Mouse (Mus musculus) left cerebral cortex, adult 11 months (tissue): ENCODE measurements around the gene Bicc1.

Experiments
- DNase-seq: peaks from one replicate; pipeline ENCODE4 v3.0.0; 2022; ENCODE audit warnings: low spot score

The Bicc1 gene

GRCm38 (mm10) chr10:71122480-71122879, 37.0 kb downstream of the Bicc1 start:
- no peak for DNase-seq

DNA sequence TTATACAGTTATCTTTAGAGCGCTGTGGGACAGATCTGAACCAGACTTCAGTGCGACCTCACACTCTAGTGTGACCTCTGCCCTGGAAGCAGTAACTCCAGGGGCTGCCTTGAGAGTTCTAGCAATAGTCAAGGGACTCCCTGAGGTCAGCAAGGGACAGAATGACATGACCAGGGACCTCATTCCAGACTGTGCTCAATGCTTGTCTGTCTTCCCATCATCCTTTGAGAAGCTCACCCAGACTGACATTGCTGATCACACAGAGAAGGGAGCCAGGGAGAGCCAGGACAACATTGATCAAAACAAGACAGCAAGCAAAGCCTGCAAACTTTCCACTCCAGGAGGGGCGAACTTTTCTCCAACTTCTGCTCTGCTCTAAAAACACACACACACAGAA, 38.7 kb downstream of the Bicc1 start:
- DNase-seq = no peak

DNA sequence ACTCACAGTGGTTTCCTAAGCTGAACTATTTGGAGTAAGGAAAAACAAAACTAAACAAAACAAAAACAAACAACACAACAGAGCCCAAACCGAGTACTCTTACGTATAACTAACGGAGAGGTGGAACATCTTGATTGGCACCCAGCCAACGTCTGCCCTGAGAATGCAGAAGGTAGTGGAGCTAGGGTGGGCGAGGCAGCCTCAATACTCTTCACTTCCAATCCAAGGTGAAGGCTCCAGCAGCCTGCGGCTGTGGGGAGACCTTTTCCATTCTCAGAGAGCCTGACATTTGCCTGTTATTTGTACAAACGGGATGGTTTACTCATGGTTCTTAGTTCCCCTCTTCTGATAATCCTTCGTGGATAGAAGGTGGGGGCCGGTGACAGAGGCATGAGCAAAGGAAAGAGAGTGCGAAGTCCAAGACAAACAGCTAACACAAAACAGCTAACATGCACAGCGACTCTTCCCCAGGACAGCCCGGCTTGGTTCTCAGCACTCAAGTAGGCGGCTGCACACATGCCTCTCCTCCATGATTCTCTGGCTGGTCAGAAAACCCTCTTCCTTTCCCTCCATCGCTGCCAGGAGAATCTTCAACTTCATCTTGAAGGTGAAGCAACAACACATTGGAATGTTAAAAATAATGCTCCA, 39.3 kb downstream of the Bicc1 start:
- DNase-seq = no peak

DNA sequence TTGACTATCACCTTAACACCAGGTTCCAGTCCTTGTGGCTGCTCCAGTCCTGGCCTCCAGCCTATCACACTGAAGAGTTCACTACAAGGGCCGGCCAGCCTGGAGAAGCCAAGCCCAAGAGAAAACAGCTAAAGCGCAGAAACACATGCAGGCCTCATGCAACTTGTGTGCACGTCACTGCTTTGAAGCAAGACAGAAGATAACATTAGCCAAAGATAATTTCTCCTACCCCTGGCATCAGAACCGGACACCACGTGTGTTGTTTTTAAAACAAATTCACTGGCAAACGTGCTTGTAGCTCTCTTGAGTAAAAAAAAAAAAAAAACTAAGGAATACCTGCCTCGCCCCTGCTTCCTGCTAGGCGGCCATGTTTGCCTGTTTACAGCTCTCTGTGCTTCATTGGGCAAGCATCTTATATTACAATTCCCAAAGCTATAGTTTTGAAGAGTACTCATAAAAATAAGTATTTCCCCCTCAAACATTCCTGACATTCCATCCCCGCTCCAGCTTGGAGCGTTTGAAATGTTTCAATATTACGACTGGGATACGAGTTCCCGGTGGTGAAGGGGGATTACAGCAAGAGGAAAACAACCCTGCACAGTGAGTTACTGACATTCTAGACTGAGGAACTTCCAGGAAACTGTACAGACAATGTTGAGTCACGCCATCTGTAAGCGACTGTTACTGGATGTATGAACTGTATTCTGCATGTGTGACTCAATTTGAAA, 40.2 kb downstream of the Bicc1 start:
- no peak for DNase-seq

DNA sequence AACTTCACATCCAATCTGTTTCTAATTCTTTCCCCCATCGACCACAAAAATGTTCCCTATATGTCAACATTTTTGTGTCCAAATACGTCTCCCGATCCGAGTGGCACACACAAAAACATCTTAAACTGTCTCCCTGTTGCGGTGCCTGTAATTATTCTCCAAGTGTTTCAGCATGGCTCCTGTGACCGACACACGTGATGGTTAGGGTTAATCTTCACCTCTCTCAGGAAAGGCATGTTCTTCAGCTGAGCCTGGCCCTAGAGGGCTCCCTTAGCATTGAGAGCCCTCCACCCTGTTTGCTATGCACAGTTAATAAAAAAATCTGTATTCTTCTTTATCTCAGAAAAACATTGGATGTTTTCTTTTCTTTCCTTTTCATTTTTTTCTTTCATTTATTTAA, 41.7 kb downstream of the Bicc1 start:
- no peak for DNase-seq

DNA sequence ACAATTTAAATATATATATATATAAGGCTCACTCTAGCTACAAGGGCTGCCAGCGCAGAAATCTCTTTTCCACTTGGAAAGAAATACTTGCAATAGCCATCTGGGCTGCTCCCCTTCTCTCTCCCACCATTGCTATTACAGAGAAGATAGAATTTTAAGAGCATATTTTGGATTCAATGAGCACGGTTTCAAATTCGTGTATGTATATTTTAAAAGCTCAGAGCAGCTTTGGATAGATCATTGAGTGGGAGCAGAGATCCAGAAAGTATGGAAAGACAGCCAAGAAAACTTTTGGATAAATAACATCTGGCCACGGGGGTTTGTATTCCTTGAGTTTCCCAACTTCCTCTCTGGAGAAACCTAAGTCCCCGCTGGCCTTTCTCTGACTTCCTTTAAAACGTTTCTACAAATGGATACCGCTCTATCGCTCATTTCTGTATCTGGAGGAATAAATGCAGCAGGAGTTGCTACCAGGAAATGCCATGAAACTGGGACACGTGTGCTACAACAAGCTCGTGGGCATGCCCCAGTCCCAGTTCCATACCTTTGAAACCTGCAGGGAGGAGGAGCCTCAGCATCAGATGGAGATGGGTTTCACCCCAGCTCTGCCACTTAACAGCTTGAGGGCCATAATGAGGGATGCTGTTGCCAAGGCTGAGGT, 45.1 kb downstream of the Bicc1 start:
- DNase-seq = no peak

DNA sequence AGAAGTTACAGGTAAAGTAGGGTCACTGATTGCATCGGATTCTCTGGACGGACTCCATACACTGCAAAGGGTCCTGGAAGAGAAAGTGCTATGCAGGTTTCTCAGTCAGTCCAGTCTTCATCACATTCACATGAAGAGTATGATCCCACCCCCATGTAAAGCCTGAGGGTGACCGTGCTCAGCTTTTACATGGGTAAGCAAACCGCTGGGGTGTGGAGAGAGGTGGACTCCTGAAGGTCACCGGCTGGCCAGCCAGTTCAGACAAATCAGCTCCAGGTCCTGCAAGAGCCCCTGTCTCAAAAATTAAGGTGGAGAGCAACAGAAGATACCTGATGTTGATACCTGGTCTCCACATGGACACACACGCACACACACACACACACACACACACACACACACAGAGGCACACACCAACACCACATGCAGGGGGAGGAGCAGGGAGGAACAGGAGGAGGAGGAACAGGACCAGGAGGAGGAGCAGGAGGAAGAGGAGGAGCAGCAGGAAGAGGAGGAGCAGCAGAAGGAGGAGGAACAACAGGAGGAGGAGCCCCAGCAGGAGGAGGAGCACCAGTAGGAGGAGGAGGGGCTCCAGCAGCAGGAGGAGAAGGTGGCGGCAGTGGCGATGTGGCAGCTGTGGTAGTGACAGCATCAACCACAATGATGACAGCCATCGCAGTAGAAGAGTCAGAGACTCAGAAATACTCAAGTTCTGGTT, 52.9 kb downstream of the Bicc1 start:
- no peak for DNase-seq

- DNase-seq = no peak
Measured at GRCm38 (mm10) chr10:71104791-71105190, 54.7 kb downstream of the Bicc1 start.

DNA sequence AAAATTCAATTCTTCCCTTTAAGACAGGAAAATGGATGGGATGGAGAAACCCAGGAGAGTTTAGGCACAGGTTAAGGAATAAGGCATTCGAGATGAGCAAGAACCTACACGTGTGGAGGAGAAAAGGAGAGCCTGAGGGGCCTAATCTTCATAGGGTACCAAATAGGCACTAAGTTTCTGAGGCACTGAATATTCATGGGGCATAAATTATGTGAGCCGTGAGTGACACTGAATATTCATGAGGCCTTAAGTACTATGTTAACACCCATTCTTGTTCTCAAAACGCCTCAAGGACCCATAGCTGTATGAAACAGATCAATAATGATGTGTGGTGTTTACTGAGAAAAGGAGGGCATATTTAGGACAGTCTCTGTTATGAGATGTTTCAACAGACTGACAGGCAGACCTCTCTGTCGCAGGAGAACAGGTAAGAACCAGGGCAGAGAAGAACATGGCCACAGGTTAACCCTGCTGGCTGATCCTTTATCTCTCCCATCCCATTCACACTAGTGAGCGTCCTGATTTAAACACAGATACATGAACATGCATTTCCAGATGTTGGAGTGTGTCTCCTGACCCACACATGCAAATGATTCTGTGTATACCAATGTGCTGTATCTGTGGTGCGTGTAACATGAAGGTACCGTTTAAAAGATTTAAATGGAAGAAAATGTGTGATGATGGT, 58.5 kb downstream of the Bicc1 start:
- DNase-seq = no peak

GRCm38 (mm10) chr10:71094707-71095254, 64.7 kb downstream of the Bicc1 start:
- no peak for DNase-seq

- DNase-seq = no peak
Measured at GRCm38 (mm10) chr10:71093312-71093711, 66.2 kb downstream of the Bicc1 start.

GRCm38 (mm10) chr10:71087359-71087716, 72.2 kb downstream of the Bicc1 start:
- DNase-seq = no peak

DNA sequence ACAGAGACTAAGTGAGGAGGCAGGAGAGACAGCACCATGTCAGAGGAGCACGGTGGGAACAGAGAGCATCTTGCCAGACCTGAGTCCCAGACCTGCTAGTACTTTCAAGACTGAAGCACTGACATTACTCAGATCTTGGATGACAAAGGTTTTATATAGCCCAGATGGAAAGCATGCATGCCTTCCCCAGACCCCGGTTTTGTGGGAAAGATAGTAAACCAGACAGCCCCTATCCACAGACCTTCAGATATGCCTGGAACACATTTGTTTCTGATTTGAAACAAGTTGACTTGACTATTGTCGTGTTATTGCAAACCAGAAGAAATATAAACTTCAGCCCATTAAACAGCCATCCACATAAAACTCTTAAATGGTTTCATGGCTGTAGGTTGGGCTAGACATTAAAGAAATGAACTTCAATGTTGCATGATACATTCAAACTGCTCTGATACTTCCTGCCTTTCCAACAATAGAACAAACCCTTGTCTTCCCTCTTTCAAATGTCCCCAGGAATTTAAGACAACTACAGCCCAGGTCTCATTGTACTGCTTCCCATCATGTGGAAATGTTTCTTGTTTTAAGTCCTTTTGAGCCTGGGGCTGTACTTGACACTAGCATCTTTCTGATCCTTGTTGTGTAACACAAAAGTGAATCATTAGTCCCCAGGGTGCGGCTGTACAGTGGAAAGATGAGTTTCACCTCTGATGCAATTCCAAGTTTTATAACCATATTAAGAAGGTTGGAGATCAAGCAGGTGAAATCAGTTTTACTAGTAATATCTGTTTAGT, 72.7 kb downstream of the Bicc1 start:
- no peak for DNase-seq

DNA sequence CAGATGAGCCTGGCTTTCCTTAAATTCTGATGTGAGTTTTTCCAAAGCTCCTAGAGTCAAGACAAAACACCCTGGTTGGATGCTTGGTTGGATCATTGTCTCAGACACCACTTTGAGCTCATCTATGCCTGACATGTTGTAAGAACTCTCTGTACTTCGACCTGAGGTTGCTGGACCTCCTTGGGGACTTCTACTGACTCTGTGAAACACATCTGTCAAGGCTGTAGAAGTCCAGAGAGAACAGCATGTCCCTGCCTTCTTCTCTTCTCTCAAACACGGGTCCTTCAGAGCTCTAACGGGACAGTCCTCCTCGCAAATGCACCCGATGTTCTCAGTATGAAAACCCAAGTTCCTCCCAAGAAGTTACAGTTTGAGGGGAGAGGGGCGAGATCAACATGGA, 76.5 kb downstream of the Bicc1 start:
- DNase-seq = no peak

DNA sequence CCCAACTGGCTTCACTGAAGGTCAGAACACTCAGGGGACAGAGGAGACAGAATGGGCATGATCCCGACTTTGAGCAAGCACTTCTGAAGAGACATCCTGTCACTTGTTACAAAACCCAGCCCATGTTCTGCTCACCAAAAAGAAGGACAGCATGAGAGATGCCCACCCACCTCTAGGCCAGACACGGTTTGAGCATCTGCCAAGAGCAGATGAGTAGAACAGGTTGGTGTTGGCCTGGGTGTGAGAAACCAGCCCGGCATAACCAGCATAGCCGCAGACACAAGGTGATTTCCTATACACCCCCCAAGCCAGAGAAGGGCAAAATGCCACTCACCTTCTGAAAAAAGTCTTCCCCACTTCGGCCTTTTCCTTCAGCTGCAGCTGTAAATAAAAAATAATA, 80.6 kb downstream of the Bicc1 start:
- DNase-seq = no peak

DNA sequence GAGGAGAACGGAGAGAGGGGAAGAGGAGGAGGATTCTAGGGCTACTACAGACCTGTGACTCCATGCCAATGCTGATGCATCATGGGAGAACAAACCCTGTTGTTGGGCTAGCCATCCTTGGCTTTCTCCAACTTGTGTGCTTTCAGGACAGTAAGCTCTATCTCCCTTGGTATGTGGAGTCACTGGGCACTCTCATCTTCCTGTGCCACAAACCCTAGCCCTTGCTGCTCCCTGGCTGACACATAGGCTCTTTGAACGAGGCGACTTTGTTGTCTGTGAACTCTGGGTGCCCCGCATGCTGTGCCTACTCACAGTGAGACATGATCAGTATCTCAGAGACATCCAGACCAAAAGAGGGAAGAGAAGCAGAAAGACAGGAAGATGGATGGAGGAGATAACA, 94.5 kb downstream of the Bicc1 start:
- no peak for DNase-seq

- no peak for DNase-seq
Measured at GRCm38 (mm10) chr10:71064576-71064975, 94.9 kb downstream of the Bicc1 start.

DNA sequence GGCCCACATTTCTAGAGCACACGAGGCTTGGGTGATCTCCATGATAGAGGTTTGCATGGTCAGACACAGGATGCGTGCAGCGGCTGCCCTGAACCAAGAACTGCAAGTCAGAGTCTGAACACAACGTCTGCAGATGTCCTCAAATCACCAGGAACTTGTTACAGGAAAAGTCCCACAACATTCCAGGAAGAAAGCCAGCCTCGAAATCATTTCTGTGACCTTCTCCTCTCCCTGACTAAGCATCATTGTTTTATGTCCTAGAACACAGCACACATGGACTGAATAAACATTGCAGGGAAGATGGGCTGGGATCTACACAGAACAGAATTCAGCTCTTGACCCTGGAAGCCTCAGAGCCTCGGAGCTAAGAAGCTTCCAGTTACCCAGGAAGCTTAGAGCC, 97.3 kb downstream of the Bicc1 start:
- DNase-seq = no peak

DNA sequence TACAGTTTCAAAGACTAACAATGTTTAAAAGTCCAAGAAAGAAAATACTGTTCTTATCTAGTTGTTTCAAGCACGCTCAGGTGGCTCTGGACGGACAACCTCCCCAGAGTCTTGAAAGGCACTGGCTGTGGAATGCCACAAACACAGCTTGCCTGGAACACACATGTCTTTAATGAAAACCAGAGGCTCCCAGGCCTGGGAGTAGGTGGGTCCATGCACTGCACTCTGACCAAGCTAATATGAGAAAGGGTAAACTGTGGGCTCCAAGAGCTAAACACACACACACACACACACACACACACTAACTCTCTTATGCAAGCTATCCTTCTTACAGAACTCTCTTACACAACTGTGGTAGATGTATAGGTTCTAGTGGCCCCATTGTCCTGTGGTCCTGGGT, 99.2 kb downstream of the Bicc1 start:
- DNase-seq = no peak

- no peak for DNase-seq
Measured at GRCm38 (mm10) chr10:71058616-71059247, 100.8 kb downstream of the Bicc1 start.

DNA sequence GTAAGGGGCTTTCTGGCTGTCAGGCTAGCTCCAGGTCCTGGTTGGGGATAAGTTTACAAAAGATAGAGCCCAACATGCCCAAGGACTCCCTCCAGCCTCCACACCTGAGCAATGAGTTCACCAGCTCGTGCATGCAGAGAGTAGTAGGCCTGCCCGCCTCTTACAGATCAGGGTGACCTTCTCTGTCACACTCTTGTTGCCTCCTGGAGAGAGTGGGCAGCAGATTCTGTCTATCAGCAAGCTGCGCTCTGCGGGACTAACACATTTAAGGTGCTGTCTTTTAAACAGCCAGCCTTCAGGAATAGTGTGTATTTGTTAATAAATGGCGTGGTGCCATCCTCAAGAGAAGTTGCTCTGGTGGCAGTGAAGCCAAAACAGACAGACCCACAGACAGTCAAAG, 101.4 kb downstream of the Bicc1 start:
- no peak for DNase-seq
